Mouse (Mus musculus) activated CD4-positive, CD25-positive, alpha-beta regulatory T cell, adult 4 months (primary cell): ENCODE data around the gene Wipi2. TPM values are rescaled to one million over a fixed set of nuclear protein-coding genes. Genes with fewer than 3 reads are reported as not detected.

Experiments used
- ATAC-seq: one replicate; pipeline ENCODE4 v1.8.0; 2017
- polyA plus RNA-seq, 2 experiments: library from polyadenylated mRNA; unstranded; fragments of 100-300 nt; shearing (Covaris generic); gene quantifications; one replicate each; pipeline ENCODE4 v1.2.1; 2017

Wipi2 gene
- 10 to 100 TPM; 14.6 to 15.9 TPM for polyA plus RNA-seq

- ATAC-seq, result no peak
Observed at GRCm38 (mm10) chr5:142627398-142627797, at the start of gene Wipi2. Wipi2 (plus strand) TSS chr5:142627698.

- no peak for ATAC-seq
Observed at GRCm38 (mm10) chr5:142578192-142578591, 49.3 kb upstream of the Wipi2 start.

GRCm38 (mm10) chr5:142581517-142581916, 46.0 kb upstream of the Wipi2 start:
- no peak for ATAC-seq

GRCm38 (mm10) chr5:142583616-142584126, 43.8 kb upstream of the Wipi2 start:
- ATAC-seq, result no peak

- ATAC-seq, result no peak
Observed at GRCm38 (mm10) chr5:142590953-142591616, 36.4 kb upstream of the Wipi2 start.

- no peak for ATAC-seq
Observed at GRCm38 (mm10) chr5:142595698-142596097, 31.8 kb upstream of the Wipi2 start.

- no peak for ATAC-seq
Observed at GRCm38 (mm10) chr5:142596723-142597122, 30.8 kb upstream of the Wipi2 start.

- no peak for ATAC-seq
Observed at GRCm38 (mm10) chr5:142597648-142598390, 29.7 kb upstream of the Wipi2 start.

GRCm38 (mm10) chr5:142604379-142604778, 23.1 kb upstream of the Wipi2 start:
- ATAC-seq, result no peak

- ATAC-seq, result no peak
Observed at GRCm38 (mm10) chr5:142605288-142605687, 22.2 kb upstream of the Wipi2 start.

GRCm38 (mm10) chr5:142608259-142608988, 19.1 kb upstream of the Wipi2 start, which contains the start of gene Mmd2:
Mmd2 (minus strand) TSS chr5:142608800.
- no peak for ATAC-seq

GRCm38 (mm10) chr5:142608989-142609325, 18.5 kb upstream of the Wipi2 start:
- ATAC-seq, result no peak

- ATAC-seq, result no peak
Observed at GRCm38 (mm10) chr5:142610362-142610761, 17.1 kb upstream of the Wipi2 start.

GRCm38 (mm10) chr5:142614513-142614912, 13.0 kb upstream of the Wipi2 start:
- ATAC-seq, result no peak

GRCm38 (mm10) chr5:142615638-142616037, 11.9 kb upstream of the Wipi2 start:
- ATAC-seq, result no peak

GRCm38 (mm10) chr5:142616326-142616725, 11.2 kb upstream of the Wipi2 start:
- no peak for ATAC-seq

GRCm38 (mm10) chr5:142619866-142620265, 7.6 kb upstream of the Wipi2 start:
- no peak for ATAC-seq

GRCm38 (mm10) chr5:142621421-142621820, 6.1 kb upstream of the Wipi2 start:
- ATAC-seq, result no peak

GRCm38 (mm10) chr5:142622134-142622533, 5.4 kb upstream of the Wipi2 start:
- no peak for ATAC-seq

GRCm38 (mm10) chr5:142623080-142623479, 4.4 kb upstream of the Wipi2 start:
- no peak for ATAC-seq

- ATAC-seq, result peak; percentile 88
Observed at GRCm38 (mm10) chr5:142628726-142629662, 1.5 kb downstream of the Wipi2 start.

- peak; percentile 4 for ATAC-seq
Observed at GRCm38 (mm10) chr5:142629663-142630025, 2.1 kb downstream of the Wipi2 start.
